Mouse (Mus musculus) MEL-GATA-1-ER (cell line): ENCODE data around the gene Cldn8.

ENCODE experiments used
- DNase-seq: peaks from one replicate; pipeline ENCODE4 v3.0.0-alpha.2; 2012; ENCODE audit warnings: low read depth; ENCODE audit errors: extremely low read depth

Gene Cldn8

DNA sequence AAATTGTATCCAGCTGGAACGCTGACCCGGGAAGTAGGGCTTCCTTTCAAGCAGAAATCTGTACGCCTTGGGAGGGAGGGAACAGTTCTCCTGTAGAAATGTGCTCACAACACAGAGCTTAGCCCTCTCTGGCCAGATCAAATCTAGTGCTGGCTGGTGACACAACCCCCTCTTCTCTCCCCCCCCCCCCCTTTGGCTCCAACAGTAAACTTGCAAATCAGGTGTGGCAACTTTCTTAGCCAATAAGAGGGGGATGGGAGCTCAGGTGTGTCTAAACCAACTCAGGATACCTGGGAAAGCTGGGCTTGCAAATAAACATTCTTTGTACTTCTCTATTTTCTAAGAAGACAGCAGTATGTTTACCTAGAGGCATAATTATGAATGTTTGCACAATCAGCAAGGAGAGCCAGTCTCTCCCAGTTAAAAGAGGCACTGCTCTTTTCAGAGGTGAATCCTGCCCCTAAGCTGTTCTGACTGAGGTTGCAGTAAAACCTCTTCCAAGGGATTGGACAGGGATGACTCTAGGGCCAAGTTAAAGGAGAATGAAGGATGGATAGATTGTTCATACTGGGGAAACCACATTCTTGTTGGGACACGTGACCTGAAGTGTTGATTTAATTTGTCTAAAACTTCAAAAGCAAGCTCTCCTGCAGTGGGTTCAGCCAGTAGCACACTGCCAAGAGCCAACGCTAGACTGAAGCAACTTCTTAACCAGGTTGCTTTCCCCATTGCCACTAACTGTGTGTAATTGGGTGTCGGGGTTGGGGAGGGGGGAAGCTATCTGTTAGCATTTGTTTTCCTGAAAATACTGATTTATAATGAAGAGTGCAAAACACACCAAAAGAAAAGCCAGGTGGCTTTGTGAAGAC, at the start of gene Cldn8:
Cldn8 (minus strand) TSS at position 139 of the 869 bp plus-strand sequence.
- DNase-seq: no peak

DNA sequence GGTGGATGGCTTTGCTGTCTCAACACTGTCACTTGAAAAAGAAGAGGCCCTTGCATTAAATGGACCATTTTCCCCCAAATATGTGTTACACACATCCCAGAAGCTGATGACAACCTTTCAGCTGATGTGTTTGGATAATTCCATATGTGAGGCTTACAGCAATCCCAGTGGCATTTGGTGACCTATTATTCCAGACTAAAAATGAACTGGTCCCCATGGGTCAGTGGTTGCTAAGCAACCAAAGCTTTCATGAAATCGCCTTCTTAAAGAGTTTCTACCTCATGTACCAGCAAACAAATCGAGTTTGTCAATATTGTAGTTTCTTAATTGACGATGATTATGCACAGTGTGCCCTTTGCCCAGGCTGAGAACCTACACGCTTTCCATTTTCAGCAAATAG, 49.7 kb upstream of the Cldn8 start:
- no peak for DNase-seq

GRCm38 (mm10) chr16:88611922-88612321, 48.9 kb upstream of the Cldn8 start, which contains the start of gene Krtap24-1:
Gene Krtap24-1, minus strand, starts transcription at chr16:88612279.
- no peak for DNase-seq

DNA sequence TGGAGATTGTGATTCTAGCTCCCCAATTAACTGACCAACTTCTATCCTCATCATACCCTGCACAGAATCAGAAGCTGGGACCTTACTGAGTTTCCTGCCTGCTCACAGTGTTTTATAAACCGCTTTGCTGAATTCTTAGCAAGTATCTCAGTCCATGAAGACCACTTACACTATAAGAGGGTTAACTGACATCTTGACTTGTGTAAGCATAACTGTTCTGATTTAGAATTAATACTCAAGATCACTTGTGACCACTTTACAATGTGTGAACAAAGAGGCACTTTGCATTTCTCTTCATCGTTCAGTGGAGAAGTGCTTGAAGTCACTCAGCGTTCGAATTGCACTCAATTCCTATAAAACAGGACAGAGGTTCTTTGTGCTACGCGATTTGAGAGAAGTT, 41.6 kb upstream of the Cldn8 start:
- no peak for DNase-seq

DNA sequence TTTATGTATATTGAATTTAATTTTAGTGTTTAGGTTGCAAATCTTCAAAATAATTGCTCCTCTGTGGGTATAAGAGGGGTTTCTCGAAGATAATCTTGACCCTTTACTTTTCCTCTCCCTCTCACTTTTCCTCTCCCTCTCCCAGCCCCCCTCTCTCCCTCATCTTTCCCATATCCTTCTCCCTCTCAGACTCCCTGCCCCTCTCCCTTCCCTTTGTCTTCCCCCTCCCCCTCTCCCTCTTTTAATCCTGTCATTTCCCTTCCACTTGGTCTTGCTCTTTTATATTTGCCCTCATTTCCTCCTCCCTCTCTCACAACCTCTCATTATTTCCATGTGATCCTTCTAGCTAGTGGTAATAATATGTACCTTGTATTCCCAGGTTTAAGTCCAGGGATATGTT, 39.5 kb upstream of the Cldn8 start:
- DNase-seq: no peak

DNA sequence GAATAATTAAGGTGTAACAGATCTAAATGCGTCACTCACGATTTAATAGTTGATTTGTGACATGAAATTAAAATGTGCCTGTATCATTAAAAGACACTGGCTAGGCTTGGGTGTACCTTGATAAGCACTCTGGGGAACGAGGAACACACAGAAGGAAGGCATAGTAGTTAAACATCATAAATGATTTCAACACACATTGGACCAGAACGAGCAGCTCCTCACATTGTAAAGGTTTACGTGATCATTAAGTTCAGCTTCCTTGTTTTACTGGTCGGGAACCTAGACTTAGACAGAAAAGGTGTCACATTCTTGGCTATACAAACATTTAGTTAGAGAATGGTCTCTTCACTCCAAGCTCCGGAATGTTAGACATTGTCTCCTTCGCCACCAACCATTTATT, 37.3 kb upstream of the Cldn8 start:
- DNase-seq: no peak

DNA sequence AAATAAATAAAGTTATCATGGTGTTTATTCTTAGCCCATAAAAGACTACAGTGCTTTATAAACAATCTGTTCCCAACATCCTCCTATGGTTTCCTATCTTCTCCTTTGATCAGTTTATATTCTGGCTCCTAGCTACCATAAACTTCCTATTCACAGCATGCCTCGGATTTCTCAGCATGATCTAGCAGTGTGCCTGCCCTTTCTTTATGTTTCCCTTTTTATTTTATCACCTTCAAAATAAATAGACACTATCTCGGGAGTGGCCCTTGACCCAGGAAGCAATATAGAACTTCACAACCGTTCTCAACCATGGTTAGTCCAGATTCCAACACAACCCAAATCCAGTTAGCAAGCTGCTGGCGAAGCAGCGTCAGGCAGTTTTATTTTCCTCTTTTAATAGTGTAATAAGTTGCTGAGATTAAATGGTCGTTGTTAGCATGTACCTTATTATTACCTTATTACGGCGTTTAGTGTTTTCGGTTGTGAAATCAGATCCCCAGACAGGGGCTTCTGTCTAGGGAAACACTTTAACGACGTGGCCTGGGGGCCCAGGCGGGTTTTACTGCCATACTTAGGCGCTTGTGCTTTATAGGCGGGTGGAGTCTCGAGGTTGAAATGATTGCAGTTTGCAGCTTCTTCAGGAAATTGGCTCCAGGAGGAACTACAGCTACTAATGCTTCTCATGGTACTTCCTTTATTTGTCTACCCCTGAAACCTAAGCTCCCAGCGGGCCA, 36.7 kb upstream of the Cldn8 start:
- no peak for DNase-seq

GRCm38 (mm10) chr16:88592758-88593157, 29.8 kb upstream of the Cldn8 start:
- no peak for DNase-seq

- DNase-seq: no peak
Measured at GRCm38 (mm10) chr16:88583338-88583737, 20.4 kb upstream of the Cldn8 start.

DNA sequence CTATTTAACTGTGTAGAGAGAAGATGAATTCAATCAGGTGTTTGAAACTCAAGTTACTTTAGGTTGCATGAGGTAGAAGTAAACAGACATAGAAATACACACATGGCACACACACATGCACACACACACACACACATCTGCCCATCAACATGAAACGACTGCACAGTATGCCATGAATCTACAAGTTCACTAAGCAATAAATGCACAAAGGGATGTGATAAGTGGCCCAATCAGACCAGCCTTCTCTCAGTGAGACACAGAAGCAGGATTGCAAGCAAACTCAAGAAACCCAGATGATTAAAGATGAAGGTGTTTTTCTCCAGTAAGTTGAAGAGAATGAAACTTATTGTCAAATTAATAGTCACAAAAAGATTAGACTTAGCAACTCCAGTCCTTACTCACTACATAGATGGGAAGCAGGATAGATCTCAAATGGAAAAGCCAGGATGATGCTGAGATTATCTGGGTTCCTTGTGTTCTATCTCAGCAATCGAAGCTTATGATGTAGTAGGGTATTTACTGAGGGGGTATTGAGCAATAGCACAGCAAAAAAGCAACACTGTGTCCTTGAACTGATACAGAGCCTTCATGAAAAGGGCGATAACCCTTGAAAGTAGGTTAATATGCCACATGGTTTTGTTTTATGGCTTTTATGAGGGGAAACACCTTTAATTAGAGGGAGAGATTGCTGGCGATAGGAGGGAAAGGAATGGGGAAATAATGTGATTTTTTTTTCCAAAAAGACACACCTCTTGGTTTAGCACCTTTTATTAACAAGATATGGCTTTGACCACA, 13.1 kb upstream of the Cldn8 start:
- no peak for DNase-seq

DNA sequence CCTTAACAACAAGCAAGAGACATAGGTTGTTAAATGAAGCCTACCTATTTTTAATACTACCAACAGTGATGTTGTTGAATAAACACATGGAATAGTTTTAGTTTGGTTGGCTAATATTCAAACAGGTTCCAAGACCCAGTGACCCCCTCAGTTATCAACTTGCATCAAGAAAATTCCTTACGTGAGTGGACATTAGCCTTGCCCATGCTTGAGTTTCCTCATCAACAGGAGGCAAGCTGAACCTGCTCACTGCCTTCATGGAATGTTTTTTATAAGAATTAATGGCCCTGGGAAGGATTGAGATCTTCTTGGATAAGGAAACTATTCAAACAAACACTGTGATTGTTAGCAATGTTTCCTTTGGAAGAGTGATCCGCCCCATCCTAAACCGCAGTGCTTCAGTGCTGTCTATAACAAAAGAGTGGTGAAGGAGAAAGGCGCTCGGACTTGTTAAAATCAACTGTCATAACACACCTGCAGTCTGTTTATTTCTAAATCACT, 10.0 kb upstream of the Cldn8 start:
- no peak for DNase-seq

- DNase-seq: no peak
Measured at GRCm38 (mm10) chr16:88570136-88570535, 7.2 kb upstream of the Cldn8 start.

DNA sequence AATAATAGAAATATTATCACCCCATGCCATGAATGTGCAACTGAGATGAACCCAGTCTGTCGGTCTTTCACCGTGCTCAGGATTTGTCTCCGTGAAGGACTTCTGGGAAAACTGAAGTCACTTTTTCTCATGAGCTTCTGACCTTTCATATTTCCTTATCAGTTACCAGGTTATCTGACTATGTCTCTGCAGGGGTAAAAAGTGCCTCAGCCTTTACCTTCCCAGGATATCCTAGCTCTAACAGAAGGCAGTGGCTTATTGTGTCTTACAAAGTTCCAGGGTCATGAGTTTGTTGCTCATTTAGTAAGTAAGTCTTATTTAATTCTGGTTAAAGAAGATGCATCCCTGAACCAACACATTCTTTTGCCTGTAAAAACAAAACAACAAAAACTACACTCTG, 6.7 kb upstream of the Cldn8 start:
- DNase-seq: no peak

DNA sequence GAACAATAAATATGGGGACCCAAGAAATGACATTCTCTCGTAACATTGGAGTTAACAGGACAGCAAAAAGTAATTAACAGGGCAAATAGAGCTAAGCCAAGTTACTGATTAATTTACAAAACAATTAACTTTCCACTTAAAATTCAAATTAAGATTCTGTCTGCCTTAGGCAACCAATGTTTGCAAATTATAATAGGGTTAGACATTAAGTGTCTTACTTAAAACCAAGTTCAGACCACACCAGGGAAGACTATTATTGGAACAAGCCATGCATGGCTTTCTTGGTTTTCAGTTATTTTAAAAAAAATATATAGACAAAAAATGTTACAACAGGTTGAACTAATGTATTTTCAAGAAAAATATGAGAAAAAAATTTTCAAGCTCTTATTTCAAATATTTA, 6.1 kb upstream of the Cldn8 start:
- no peak for DNase-seq

GRCm38 (mm10) chr16:88561617-88562164, 1.3 kb downstream of the Cldn8 start:
- DNase-seq: no peak

DNA sequence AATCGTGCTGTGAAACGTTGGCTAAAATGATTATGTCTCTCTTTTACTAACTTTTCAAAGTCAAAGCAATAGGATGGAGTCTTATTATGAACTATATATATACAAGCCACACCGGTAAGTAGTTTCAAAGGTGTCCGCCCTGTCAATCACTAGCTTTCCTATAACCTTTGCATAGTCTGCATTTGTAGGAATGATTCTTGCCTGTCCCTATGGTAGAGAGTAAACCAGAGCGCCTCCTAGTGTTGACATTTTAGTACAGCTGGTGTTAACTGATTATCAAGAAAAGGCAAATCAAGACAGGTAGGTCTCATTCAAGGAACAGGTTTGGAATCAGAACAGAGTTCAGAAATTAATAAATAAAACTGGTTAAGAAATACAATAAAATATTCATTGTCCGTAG, 20.5 kb downstream of the Cldn8 start:
- DNase-seq: no peak

GRCm38 (mm10) chr16:88539841-88540487, 23.0 kb downstream of the Cldn8 start:
- no peak for DNase-seq

DNA sequence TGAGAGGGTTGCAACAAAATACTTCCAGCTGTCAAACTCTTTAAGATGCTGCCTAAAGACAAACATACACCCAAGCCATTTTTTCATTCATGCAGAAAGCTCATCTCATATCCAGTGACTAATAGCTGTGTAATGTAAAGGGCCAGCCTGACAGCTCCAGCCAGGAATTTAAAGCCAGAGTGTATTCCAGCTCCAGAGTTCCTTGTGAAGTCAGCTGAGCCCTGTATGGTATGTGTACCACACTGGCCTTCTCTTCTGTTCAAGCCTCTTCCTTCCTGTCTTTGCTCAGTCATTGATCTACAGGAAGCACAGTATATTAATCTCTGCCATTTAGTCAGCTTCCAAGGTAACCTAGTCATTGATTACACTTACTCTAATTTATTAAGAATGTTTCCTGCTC, 51.6 kb downstream of the Cldn8 start:
- no peak for DNase-seq
